Mouse (Mus musculus) liver, embryonic 11.5 days (tissue): ENCODE measurements around the gene Tbl3. TPM values are rescaled to one million over a fixed set of nuclear protein-coding genes. Genes with fewer than 3 reads are reported as not detected.

Source experiments
- ATAC-seq: fragments of 200-750 bp; cut with Nextera tagmentation; replicated peaks from 2 replicates; pipeline ENCODE4 v1.8.0; 2017; ENCODE audit warnings: moderate number of reproducible peaks, mild to moderate bottlenecking, moderate TSS enrichment, moderate library complexity; ENCODE audit not compliant: low FRiP score
- DNase-seq: peaks from one replicate; pipeline ENCODE4 v3.0.0-alpha.2; 2017; ENCODE audit warnings: low spot score
- H3K27ac ChIP-seq: fragments of 300-500 bp; sonication (generic); 2 replicates; pipeline ENCODE4 v1.5.1; 2014; ENCODE audit warnings: mild to moderate bottlenecking, low read depth, low read length, control low read depth
- H3K27me3 ChIP-seq: fragments of 300-500 bp; sonication (generic); replicated peaks from 2 replicates; pipeline ENCODE4 v1.6.1; 2014; ENCODE audit warnings: low read length, mixed read lengths; ENCODE audit not compliant: control insufficient read depth, insufficient read depth
- H3K36me3 ChIP-seq: fragments of 300-500 bp; sonication (generic); 2 replicates; pipeline ENCODE4 v1.6.1; 2014; ENCODE audit warnings: mild to moderate bottlenecking, low read length, moderate library complexity, mixed read lengths; ENCODE audit not compliant: control insufficient read depth, insufficient read depth
- H3K4me1 ChIP-seq: fragments of 300-500 bp; sonication (generic); replicated peaks from 2 replicates; pipeline ENCODE4 v1.6.1; 2014; ENCODE audit warnings: low read length, mixed read lengths; ENCODE audit not compliant: control insufficient read depth, insufficient read depth
- H3K4me2 ChIP-seq: fragments of 300-500 bp; sonication (generic); 2 replicates; pipeline ENCODE4 v1.6.1; 2014; ENCODE audit warnings: mild to moderate bottlenecking, control low read depth, moderate library complexity
- H3K4me3 ChIP-seq: fragments of 300-500 bp; sonication (generic); 2 replicates; pipeline ENCODE4 v1.5.1; 2014; ENCODE audit warnings: low read depth, low read length, control low read depth
- H3K9ac ChIP-seq: fragments of 300-500 bp; sonication (generic); 2 replicates; pipeline ENCODE4 v1.6.1; 2014; ENCODE audit warnings: low read depth, low read length, control low read depth
- H3K9me3 ChIP-seq: fragments of 300-500 bp; sonication (generic); 2 replicates; pipeline ENCODE4 v1.6.1; 2016; ENCODE audit warnings: low read length, inconsistent platforms, mixed read lengths; ENCODE audit not compliant: control insufficient read depth
- WGBS: fragments of 180-500 bp; shearing (Covaris S2); extraction: QIAGEN DNeasy Blood & Tissue Kit; methylation state at CpG from one replicate; pipeline ENCODE4 v1.1.7; 2014; 5-methylcytosine and 5-hydroxymethylcytosine counted together
- polyA plus RNA-seq: library from polyadenylated mRNA; unstranded; fragments of >200 nt; fragmentation: Nextera tagmentation; extraction: Ambion mirVana; gene quantifications from 2 replicates; pipeline ENCODE4 v1.2.1, GENCODE M21; 2014

Gene Tbl3
- polyA plus RNA-seq, 1 experiment from 2014 or later = 102 TPM

DNA sequence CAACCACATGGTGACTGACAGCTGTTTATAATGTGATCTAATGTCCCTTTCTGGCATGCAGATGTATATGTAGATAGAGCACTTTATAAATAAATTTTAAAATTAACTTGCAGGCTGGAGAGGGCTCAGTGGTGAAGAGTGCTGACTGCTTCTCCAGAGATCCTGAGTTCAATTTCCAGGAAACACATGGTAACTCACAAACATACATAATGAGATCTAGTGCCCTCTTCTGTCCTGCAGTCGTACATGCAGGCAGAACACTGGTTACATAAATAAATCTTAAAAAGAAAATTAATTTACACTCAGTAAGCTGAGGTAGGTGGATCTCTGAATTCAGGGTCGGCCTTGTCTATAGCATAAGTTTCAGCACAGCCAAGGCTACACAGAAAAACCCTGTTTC is 1.2 kb upstream of the Tbl3 start:
- H3K36me3 ChIP-seq = peaks cover 16% of the 10 kb centered on the region; the same call in 1 of the 2 replicates
- DNase-seq = no peak
- peak overlapping the region; percentile 73 for H3K4me2 ChIP-seq
- H3K9me3 ChIP-seq = no peaks in the 10 kb centered on the region
- no peak overlapping the region for H3K27ac ChIP-seq
- no peak overlapping the region for H3K9ac ChIP-seq
- peaks cover 12% of the 10 kb centered on the region; the same call in 1 of the 2 replicates for H3K4me1 ChIP-seq
- peak overlapping the region; percentile 55 for H3K4me3 ChIP-seq
- ATAC-seq = no peak
- WGBS = 20% methylated on average over 2 of the region's 2 CpGs
- no peaks in the 10 kb centered on the region for H3K27me3 ChIP-seq

DNA sequence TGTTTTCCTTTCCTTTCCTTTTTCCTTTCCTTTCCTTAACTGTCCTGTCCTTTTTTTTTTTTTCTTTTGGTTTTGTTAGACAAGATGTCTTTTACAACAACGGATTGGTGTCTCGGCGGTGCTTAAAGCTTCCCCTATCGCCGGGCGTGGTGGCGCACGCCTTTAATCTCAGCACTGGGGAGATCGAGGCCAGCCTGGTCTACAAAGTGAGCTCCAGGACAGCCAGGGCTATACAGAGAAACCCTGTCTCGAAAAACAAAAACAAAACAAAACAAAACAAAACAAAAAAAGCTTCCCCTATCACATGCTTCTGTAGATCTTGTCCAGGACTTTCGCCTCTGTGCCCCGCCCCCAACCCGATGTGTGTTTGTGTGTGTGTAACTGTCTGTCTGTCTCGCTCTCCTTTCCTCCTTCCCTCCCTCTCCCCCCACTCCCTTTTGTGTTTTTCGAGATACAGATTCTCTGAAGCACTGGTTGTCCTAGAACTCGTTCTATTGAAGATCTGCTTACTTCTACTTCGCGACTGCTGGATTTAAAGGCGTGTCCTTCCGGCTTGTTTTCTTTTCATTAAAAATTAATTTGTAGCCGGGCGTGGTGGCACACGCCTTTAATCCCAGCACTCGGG is 453 bp upstream of the Tbl3 start:
- Histone ChIP-seq H3K9ac (peak overlapping the region; percentile 60), H3K9me3 (no peaks in the 10 kb centered on the region), H3K27ac (peak overlapping the region; percentile 40), H3K27me3 (no peaks in the 10 kb centered on the region), H3K4me1 (peaks cover 12% of the 10 kb centered on the region; the same call in 1 of the 2 replicates), H3K4me3 (peak overlapping the region; percentile 55), H3K36me3 (peaks cover 18% of the 10 kb centered on the region; the same call in 1 of the 2 replicates), H3K4me2 (peak overlapping the region; percentile 73)
- ATAC-seq = peak; percentile 50
- WGBS = 4% methylated on average over 24 of the region's 24 CpGs
- peak; percentile 64 for DNase-seq

DNA sequence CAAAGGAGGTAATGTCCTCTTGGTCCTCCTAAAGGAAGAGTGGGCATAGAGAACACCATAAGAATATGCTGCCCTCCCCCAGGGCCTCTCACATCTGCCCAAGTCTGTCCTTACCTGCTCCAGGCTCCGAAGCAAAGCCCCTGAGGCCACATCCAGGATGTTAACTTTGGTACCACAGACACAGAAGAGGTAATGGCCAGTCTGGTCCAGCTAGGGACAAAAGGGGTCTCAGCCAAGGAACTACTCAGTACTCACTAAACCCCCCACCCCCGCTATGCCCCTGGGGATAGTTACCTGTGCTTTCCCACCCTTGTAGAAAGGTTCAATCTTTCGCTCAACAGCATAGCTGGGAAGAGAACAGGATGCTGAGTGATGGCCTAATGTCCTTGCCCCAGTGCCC is 1.6 kb downstream of the Tbl3 start:
- Histone ChIP-seq H3K27me3 (no peaks in the 10 kb centered on the region), H3K4me1 (peaks cover 12% of the 10 kb centered on the region; the same call in 1 of the 2 replicates), H3K9ac (no peak overlapping the region), H3K4me2 (peak overlapping the region; percentile 73; the same call in 1 of the 2 replicates), H3K36me3 (peaks cover 35% of the 10 kb centered on the region; the same call in 1 of the 2 replicates), H3K9me3 (no peaks in the 10 kb centered on the region), H3K4me3 (peak overlapping the region; percentile 55; the same call in 1 of the 2 replicates), H3K27ac (no peak overlapping the region)
- 92% methylated on average over 3 of the region's 3 CpGs for WGBS
- ATAC-seq = no peak
- DNase-seq = no peak

GRCm38 (mm10) chr17:24701251-24701650 is 6.2 kb downstream of the Tbl3 start:
- Histone ChIP-seq H3K9ac (no peak overlapping the region), H3K4me3 (no peak overlapping the region), H3K27ac (no peak overlapping the region), H3K4me1 (peaks cover 16% of the 10 kb centered on the region), H3K27me3 (no peaks in the 10 kb centered on the region), H3K9me3 (no peaks in the 10 kb centered on the region), H3K36me3 (peaks cover 45% of the 10 kb centered on the region; the same call in 1 of the 2 replicates), H3K4me2 (no peak overlapping the region)
- ATAC-seq (no peak), DNase-seq (no peak)
- 88% methylated on average over 9 of the region's 9 CpGs for WGBS

- ATAC-seq (no peak), DNase-seq (no peak)
- H3K36me3 ChIP-seq = peaks cover 36% of the 10 kb centered on the region; the same call in 1 of the 2 replicates
- H3K4me1 ChIP-seq = peaks cover 16% of the 10 kb centered on the region
- H3K4me2 ChIP-seq = no peak overlapping the region
- 86% methylated on average over 2 of the region's 2 CpGs for WGBS
- no peak overlapping the region for H3K9ac ChIP-seq
- H3K27ac ChIP-seq = peak overlapping the region; percentile 3; the same call in 1 of the 2 replicates
- H3K4me3 ChIP-seq = no peak overlapping the region
- H3K9me3 ChIP-seq = no peaks in the 10 kb centered on the region
- H3K27me3 ChIP-seq = no peaks in the 10 kb centered on the region
Observed at GRCm38 (mm10) chr17:24699473-24699872, 8.0 kb downstream of the Tbl3 start.

DNA sequence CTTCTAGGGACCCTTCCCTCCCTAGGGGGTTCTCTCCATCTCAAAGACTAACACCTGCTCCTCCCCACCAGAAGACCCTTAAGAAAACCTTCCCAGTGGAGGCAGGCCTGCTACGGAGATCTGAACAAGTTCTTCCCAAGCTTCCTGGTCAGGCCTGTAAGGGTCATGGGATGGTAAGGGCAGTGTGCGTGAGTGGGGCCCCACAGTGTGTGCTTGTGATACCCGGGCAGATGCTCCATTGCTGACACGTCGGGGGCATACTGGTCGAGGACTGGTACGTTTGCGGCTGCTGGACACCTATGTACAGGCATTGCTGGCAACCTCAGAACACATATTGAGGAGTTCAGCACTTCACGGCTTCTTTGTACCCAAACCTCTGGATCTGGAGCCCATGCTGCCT is 8.7 kb downstream of the Tbl3 start:
- WGBS = 71% methylated on average over 9 of the region's 9 CpGs
- no peak overlapping the region for H3K4me2 ChIP-seq
- peaks cover 32% of the 10 kb centered on the region; the same call in 1 of the 2 replicates for H3K36me3 ChIP-seq
- no peaks in the 10 kb centered on the region for H3K27me3 ChIP-seq
- no peaks in the 10 kb centered on the region for H3K9me3 ChIP-seq
- DNase-seq (no peak), ATAC-seq (no peak)
- H3K9ac ChIP-seq = no peak overlapping the region
- no peak overlapping the region for H3K4me3 ChIP-seq
- peaks cover 16% of the 10 kb centered on the region for H3K4me1 ChIP-seq
- H3K27ac ChIP-seq = no peak overlapping the region

GRCm38 (mm10) chr17:24697985-24698384 is 9.5 kb downstream of the Tbl3 start:
- 19% methylated on average over 5 of the region's 5 CpGs for WGBS
- no peak overlapping the region for H3K27ac ChIP-seq
- H3K27me3 ChIP-seq = no peaks in the 10 kb centered on the region
- peaks cover 30% of the 10 kb centered on the region; the same call in 1 of the 2 replicates for H3K36me3 ChIP-seq
- H3K9ac ChIP-seq = peak overlapping the region; percentile 23; the same call in 1 of the 2 replicates
- no peaks in the 10 kb centered on the region for H3K9me3 ChIP-seq
- no peak for ATAC-seq
- DNase-seq = no peak
- no peak overlapping the region for H3K4me3 ChIP-seq
- peaks cover 16% of the 10 kb centered on the region for H3K4me1 ChIP-seq
- H3K4me2 ChIP-seq = no peak overlapping the region

DNA sequence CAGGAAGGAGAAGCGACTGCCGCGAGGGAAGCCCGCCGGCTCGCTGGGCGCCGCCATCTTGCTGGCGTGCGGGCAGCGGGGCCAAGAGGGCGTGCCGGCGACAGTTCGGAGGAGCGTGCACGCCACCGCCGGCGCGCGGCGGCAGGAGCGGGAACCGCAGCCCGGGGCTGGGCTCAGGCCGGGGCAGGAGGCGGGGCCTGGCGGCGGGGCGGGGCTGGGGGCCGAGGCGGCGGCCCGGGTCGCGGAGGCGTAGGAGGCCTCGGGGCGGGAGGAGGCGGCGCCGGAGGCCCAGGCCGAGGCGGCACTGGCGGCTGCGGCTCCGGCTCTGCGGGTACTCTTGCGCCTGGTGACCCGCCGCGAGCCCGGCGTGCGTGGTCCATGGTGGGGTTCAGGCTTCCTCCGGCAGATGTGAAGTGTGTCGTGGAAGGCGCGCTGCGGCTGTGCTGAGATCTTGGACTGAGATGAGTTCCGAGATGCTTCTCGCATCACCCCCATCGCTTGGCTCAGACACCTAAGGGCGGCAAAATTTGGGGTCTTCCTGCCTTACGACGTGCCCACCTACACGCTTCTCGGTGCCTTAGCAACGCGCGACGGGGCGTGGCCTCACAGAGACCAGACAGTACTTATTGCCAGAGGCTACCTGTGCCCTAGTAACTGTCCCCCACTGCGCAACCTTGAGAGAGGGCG is 11.3 kb downstream of the Tbl3 start, which contains the start of the genes Gfer and Noxo1:
Gfer (minus strand) TSS at position 146 of the 687 bp plus-strand sequence.
Noxo1 (plus strand) TSS at position 224 of the 687 bp plus-strand sequence.
- Histone ChIP-seq H3K27ac (peak within 1 kb of the TSS; percentile 81), H3K36me3 (peaks cover 18% of the 10 kb centered on the region; the same call in 1 of the 2 replicates), H3K4me2 (peak within 1 kb of the TSS; percentile 75), H3K4me3 (peak within 1 kb of the TSS; percentile 79), H3K27me3 (peaks cover 3% of the 10 kb centered on the region), H3K9ac (peak within 1 kb of the TSS; percentile 90), H3K4me1 (peaks cover 16% of the 10 kb centered on the region), H3K9me3 (no peaks in the 10 kb centered on the region)
- DNase-seq (peak; percentile 84), ATAC-seq (peak; percentile 94)
- under 1% methylated on average over 73 of the region's 76 CpGs for WGBS
